Mouse (Mus musculus): ENCODE measurements around the gene 1600014C10Rik. TPM values are rescaled to one million over a fixed set of nuclear protein-coding genes. Genes with fewer than 3 reads are reported as not detected.
A peak's percentile ranks its signal among the peaks of the same experiment; 100 is the strongest.

1600014C10Rik gene
- polyA plus RNA-seq, 1 experiment from 2014 or later, result 17.0 TPM

DNA sequence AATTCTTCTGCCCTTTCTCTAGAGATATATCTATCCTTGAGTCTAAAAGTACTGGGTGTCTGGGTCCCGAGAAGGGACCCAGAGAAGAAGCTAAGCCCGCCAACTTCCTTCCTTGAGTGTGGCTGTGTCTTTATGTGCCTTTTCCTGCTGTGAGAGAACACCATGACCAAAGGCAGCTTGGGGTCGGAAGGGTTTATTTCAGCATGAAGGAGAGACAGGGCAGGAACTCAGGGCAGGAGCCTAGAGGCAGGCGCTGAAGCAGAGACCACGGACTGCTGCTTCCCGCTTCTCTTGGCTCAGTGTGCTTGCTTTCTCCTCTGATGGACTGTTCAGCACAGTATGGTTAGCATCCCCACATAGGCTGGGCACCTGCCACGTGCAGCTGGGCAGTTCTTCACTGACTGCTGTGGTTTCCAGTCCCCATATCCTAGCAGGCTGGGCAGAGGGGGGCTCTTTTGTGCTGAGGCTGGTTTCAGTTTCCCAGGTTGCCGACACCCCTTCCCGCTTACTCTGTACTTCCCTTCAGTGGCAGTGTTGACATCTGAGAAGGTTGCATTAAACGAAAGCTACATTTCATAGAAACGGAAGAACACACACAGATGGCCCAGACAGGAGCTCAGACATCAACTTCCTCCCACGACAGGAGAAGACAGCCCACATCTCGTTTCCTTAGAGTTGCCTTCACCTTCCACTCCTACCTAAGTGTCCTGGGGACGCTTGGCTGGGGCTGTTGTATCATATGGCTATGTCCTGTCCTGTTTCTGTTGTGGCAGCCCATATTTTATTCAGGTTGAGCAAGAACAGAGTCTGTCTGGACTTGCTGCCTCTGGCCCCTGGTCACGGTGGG, 6.3 kb downstream of the 1600014C10Rik start:
- Histone ChIP-seq H3K4me3 (replicated peaks; ENCODE audit: low read length) (no peak overlapping the region), H3K4me2 (ENCODE audit: low read depth, low read length) (no peak overlapping the region), H3K4me1 (ENCODE audit: control insufficient read depth, insufficient read depth, low read length) (peaks cover under 1% of the 10 kb centered on the region; the same call in 1 of the 2 replicates), H3K9me3 (replicated peaks; ENCODE audit: control insufficient read depth, low read length) (no peaks in the 10 kb centered on the region), H3K36me3 (ENCODE audit: control insufficient read depth, insufficient read depth, low read length) (no peaks in the 10 kb centered on the region), H3K27me3 (ENCODE audit: control insufficient read depth, insufficient read depth, low read length) (no peaks in the 10 kb centered on the region), H3K9ac (ENCODE audit: low read length) (no peak overlapping the region), H3K27ac (ENCODE audit: low read length) (peak overlapping the region; percentile 51; the same call in 1 of the 2 replicates)
- WGBS, result 67% methylated on average over 15 of the region's 15 CpGs
- no peak for ATAC-seq (ENCODE audit: insufficient read depth, low FRiP score)

GRCm38 (mm10) chr7:38190056-38190835, 7.2 kb downstream of the 1600014C10Rik start:
- ATAC-seq (ENCODE audit: insufficient read depth, low FRiP score), result no peak
- H3K9me3 ChIP-seq (replicated peaks; ENCODE audit: control insufficient read depth, low read length), result no peaks in the 10 kb centered on the region
- H3K36me3 ChIP-seq (ENCODE audit: control insufficient read depth, insufficient read depth, low read length), result no peaks in the 10 kb centered on the region
- no peak overlapping the region for H3K4me2 ChIP-seq (ENCODE audit: low read depth, low read length)
- WGBS, result 86% methylated on average over 8 of the region's 8 CpGs
- H3K27ac ChIP-seq (ENCODE audit: low read length), result no peak overlapping the region
- H3K4me3 ChIP-seq (replicated peaks; ENCODE audit: low read length), result no peak overlapping the region
- H3K27me3 ChIP-seq (ENCODE audit: control insufficient read depth, insufficient read depth, low read length), result no peaks in the 10 kb centered on the region
- no peaks in the 10 kb centered on the region for H3K4me1 ChIP-seq (ENCODE audit: control insufficient read depth, insufficient read depth, low read length)
- H3K9ac ChIP-seq (ENCODE audit: low read length), result no peak overlapping the region

DNA sequence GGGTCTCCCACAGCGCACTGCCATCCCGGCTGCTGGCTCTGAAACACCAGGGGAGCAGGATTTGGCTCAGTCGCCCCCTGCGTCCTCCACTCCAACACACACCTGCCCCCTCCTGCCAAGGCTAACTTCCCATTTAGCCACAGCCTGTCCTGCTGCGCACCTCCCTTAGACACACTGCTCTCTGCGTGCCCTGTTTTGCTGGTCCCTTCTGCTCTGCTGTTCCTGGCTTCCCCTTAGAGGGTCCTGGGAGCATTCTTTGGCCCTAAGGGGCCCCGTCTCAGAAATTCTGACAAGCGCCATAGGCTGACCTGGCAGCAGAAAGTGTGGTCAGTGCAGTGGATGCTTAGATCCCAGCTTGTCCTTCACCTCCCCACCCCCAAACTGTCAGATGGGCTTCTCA, 8.1 kb downstream of the 1600014C10Rik start:
- no peak for ATAC-seq (ENCODE audit: insufficient read depth, low FRiP score)
- H3K4me1 ChIP-seq (ENCODE audit: control insufficient read depth, insufficient read depth, low read length), result no peaks in the 10 kb centered on the region
- WGBS, result 77% methylated on average over 8 of the region's 8 CpGs

GRCm38 (mm10) chr7:38191571-38191970, 8.6 kb downstream of the 1600014C10Rik start:
- ATAC-seq (ENCODE audit: insufficient read depth, low FRiP score), result no peak

More for the DNA sequence above, 8.1 kb downstream of the 1600014C10Rik start:
- Histone ChIP-seq H3K27ac (ENCODE audit: low read length) (no peak overlapping the region), H3K36me3 (ENCODE audit: control insufficient read depth, insufficient read depth, low read length) (no peaks in the 10 kb centered on the region), H3K4me2 (ENCODE audit: low read depth, low read length) (no peak overlapping the region), H3K27me3 (ENCODE audit: control insufficient read depth, insufficient read depth, low read length) (no peaks in the 10 kb centered on the region), H3K9ac (ENCODE audit: low read length) (no peak overlapping the region), H3K9me3 (replicated peaks; ENCODE audit: control insufficient read depth, low read length) (no peaks in the 10 kb centered on the region), H3K4me3 (replicated peaks; ENCODE audit: low read length) (no peak overlapping the region)

GRCm38 (mm10) chr7:38199907-38200605, 17.0 kb downstream of the 1600014C10Rik start:
- Histone ChIP-seq H3K27me3 (ENCODE audit: control insufficient read depth, insufficient read depth, low read length) (no peaks in the 10 kb centered on the region), H3K4me2 (ENCODE audit: low read depth, low read length) (peak overlapping the region; percentile 51; the same call in 1 of the 2 replicates), H3K9me3 (replicated peaks; ENCODE audit: control insufficient read depth, low read length) (no peaks in the 10 kb centered on the region; the same call in 1 of the 2 replicates), H3K4me3 (replicated peaks; ENCODE audit: low read length) (no peak overlapping the region), H3K27ac (ENCODE audit: low read length) (no peak overlapping the region), H3K36me3 (ENCODE audit: control insufficient read depth, insufficient read depth, low read length) (no peaks in the 10 kb centered on the region), H3K9ac (ENCODE audit: low read length) (no peak overlapping the region), H3K4me1 (ENCODE audit: control insufficient read depth, insufficient read depth, low read length) (no peaks in the 10 kb centered on the region)
- 66% methylated on average over 8 of the region's 8 CpGs for WGBS
- ATAC-seq (ENCODE audit: insufficient read depth, low FRiP score), result no peak

More at GRCm38 (mm10) chr7:38191571-38191970, 8.6 kb downstream of the 1600014C10Rik start:
- Histone ChIP-seq H3K9me3 (replicated peaks; ENCODE audit: control insufficient read depth, low read length) (no peaks in the 10 kb centered on the region), H3K4me2 (ENCODE audit: low read depth, low read length) (no peak overlapping the region), H3K4me1 (ENCODE audit: control insufficient read depth, insufficient read depth, low read length) (no peaks in the 10 kb centered on the region), H3K36me3 (ENCODE audit: control insufficient read depth, insufficient read depth, low read length) (no peaks in the 10 kb centered on the region), H3K27ac (ENCODE audit: low read length) (no peak overlapping the region), H3K9ac (ENCODE audit: low read length) (no peak overlapping the region), H3K4me3 (replicated peaks; ENCODE audit: low read length) (no peak overlapping the region), H3K27me3 (ENCODE audit: control insufficient read depth, insufficient read depth, low read length) (no peaks in the 10 kb centered on the region)
- WGBS, result 56% methylated on average over 10 of the region's 10 CpGs

- 3% methylated on average over 28 of the region's 28 CpGs for WGBS
- peak overlapping the region; percentile 51 for H3K4me2 ChIP-seq (ENCODE audit: low read depth, low read length)
- H3K36me3 ChIP-seq (ENCODE audit: control insufficient read depth, insufficient read depth, low read length), result no peaks in the 10 kb centered on the region
- H3K4me3 ChIP-seq (replicated peaks; ENCODE audit: low read length), result peak overlapping the region; percentile 16; the same call in 1 of the 2 replicates
- no peaks in the 10 kb centered on the region for H3K27me3 ChIP-seq (ENCODE audit: control insufficient read depth, insufficient read depth, low read length)
- peak overlapping the region; percentile 61 for H3K9ac ChIP-seq (ENCODE audit: low read length)
- peak; percentile 88; the same call in 1 of the 2 replicates for ATAC-seq (ENCODE audit: insufficient read depth, low FRiP score)
- H3K9me3 ChIP-seq (replicated peaks; ENCODE audit: control insufficient read depth, low read length), result no peaks in the 10 kb centered on the region; the same call in 1 of the 2 replicates
- no peaks in the 10 kb centered on the region for H3K4me1 ChIP-seq (ENCODE audit: control insufficient read depth, insufficient read depth, low read length)
- no peak overlapping the region for H3K27ac ChIP-seq (ENCODE audit: low read length)
Measured at GRCm38 (mm10) chr7:38200606-38201289, 17.7 kb downstream of the 1600014C10Rik start.

DNA sequence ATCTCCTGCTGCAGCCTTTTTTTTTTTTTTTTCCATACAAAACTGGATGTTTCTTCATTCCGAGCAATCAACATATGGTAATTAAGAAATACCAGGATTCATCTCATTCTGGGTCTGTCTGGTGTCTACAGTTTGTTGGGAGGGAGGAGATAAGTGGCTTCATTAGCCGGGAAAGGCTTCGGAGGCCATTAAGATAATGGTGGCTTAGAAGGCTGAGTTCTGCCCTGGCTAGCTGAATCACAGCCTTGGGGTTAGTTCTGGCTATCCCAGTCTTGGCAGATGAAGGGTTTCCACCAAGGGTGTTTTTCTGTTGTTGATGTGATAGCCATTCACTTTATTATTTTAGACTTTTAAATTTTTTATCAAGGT, 18.3 kb downstream of the 1600014C10Rik start:
- 33% methylated on average over 3 of the region's 3 CpGs for WGBS
- ATAC-seq (ENCODE audit: insufficient read depth, low FRiP score), result no peak
- H3K4me2 ChIP-seq (ENCODE audit: low read depth, low read length), result no peak overlapping the region

DNA sequence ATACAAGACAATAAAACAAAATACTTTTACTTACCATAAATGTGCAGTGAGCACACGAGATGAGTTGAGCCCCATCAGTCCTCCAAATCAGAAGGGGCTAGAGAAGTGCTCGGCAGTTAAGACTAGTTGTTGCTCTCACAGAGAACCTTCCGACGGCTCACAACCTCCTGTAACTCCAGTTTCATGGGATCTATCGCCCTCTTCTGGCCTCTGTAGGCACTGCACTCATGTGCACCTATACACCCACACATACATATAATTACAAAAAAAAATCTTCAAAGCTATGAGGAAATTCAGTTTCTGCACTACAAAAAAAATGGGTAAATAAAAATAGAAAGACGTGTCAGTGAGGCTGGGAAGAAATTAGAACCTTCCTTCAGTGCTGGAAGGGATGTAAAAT, 21.3 kb downstream of the 1600014C10Rik start:
- Histone ChIP-seq H3K27ac (ENCODE audit: low read length) (no peak overlapping the region), H3K36me3 (ENCODE audit: control insufficient read depth, insufficient read depth, low read length) (no peaks in the 10 kb centered on the region), H3K4me1 (ENCODE audit: control insufficient read depth, insufficient read depth, low read length) (0 out of 2 replicates have a peak, but pooled peaks cover under 1% of the 10 kb centered on the region), H3K9me3 (replicated peaks; ENCODE audit: control insufficient read depth, low read length) (no peaks in the 10 kb centered on the region; the same call in 1 of the 2 replicates), H3K4me2 (ENCODE audit: low read depth, low read length) (no peak overlapping the region), H3K27me3 (ENCODE audit: control insufficient read depth, insufficient read depth, low read length) (no peaks in the 10 kb centered on the region), H3K9ac (ENCODE audit: low read length) (no peak overlapping the region), H3K4me3 (replicated peaks; ENCODE audit: low read length) (no peak overlapping the region)
- 84% methylated on average over 6 of the region's 6 CpGs for WGBS
- no peak for ATAC-seq (ENCODE audit: insufficient read depth, low FRiP score)

More for the DNA sequence above, 18.3 kb downstream of the 1600014C10Rik start:
- H3K4me3 ChIP-seq (replicated peaks; ENCODE audit: low read length), result no peak overlapping the region
- no peaks in the 10 kb centered on the region for H3K27me3 ChIP-seq (ENCODE audit: control insufficient read depth, insufficient read depth, low read length)
- H3K27ac ChIP-seq (ENCODE audit: low read length), result no peak overlapping the region
- H3K9me3 ChIP-seq (replicated peaks; ENCODE audit: control insufficient read depth, low read length), result no peaks in the 10 kb centered on the region; the same call in 1 of the 2 replicates
- no peak overlapping the region for H3K9ac ChIP-seq (ENCODE audit: low read length)
- H3K4me1 ChIP-seq (ENCODE audit: control insufficient read depth, insufficient read depth, low read length), result no peaks in the 10 kb centered on the region
- H3K36me3 ChIP-seq (ENCODE audit: control insufficient read depth, insufficient read depth, low read length), result no peaks in the 10 kb centered on the region

Measured in stomach, embryonic 16.5 days (tissue).